Mouse (Mus musculus) layer of hippocampus, postnatal 25 days (tissue): ENCODE measurements around the gene Prl2c1. TPM values are rescaled to one million over a fixed set of nuclear protein-coding genes. Genes with fewer than 3 reads are reported as not detected.
"Not testable (repeated sequence)": the region's sequence is repeated elsewhere in the genome, so short reads cannot be mapped to it uniquely, and the experiment has no call there.

Source experiments
- DNase-seq, 2 experiments: peaks; one replicate each; pipeline ENCODE4 v3.0.0; 2022; ENCODE audit warnings: mixed read lengths in 2 of 2, low spot score in 1 of 2; ENCODE audit errors: extremely low spot score in 1 of 2
- total RNA-seq, 2 experiments: library from RNA; stranded (reverse); gene quantifications; 2 replicates each; pipeline ENCODE4 v1.2.3; 2021

Prl2c1 gene
- total RNA-seq = not detected

- DNase-seq = no peak
Measured at GRCm38 (mm10) chr13:27849042-27849441, at the start of gene Prl2c1. Gene Prl2c1 (plus strand): TSS chr13:27849342.

- no peak for DNase-seq
Measured at GRCm38 (mm10) chr13:27801354-27801753, 47.8 kb upstream of the Prl2c1 start, which contains the start of gene Prl2a1. Gene Prl2a1 (plus strand): TSS chr13:27801654.

- no peak for DNase-seq
Measured at GRCm38 (mm10) chr13:27802765-27803164, 46.4 kb upstream of the Prl2c1 start.

- not testable (repeated sequence) for DNase-seq
Measured at GRCm38 (mm10) chr13:27904236-27904635, 55.1 kb downstream of the Prl2c1 start.

Other genes with a start within 250 kb of the Prl2c1 start
- not detected for gene Prl7b1, start 238.8 kb upstream of the Prl2c1 start, total RNA-seq
- not detected for gene Prl7a1, start 206.8 kb upstream of the Prl2c1 start, total RNA-seq
- gene Prl7a2, start 181.3 kb upstream of the Prl2c1 start, total RNA-seq = not detected
- gene Prl7d1, start 132.6 kb upstream of the Prl2c1 start, total RNA-seq = not detected
- gene Prl7c1, start 68.5 kb upstream of the Prl2c1 start, total RNA-seq = not detected
- gene Prl2a1, start 47.7 kb upstream of the Prl2c1 start, total RNA-seq = not detected
- gene Prl4a1, start 166.9 kb downstream of the Prl2c1 start, total RNA-seq = not detected